Mouse (Mus musculus) WW6 (cell line): Measurements from ENCODE around the gene Tbc1d22a.

Source experiments
- DNase-seq: peaks from one replicate; pipeline ENCODE4 v3.0.0-alpha.2; 2013; ENCODE audit warnings: low read depth, low spot score

Tbc1d22a gene

DNA sequence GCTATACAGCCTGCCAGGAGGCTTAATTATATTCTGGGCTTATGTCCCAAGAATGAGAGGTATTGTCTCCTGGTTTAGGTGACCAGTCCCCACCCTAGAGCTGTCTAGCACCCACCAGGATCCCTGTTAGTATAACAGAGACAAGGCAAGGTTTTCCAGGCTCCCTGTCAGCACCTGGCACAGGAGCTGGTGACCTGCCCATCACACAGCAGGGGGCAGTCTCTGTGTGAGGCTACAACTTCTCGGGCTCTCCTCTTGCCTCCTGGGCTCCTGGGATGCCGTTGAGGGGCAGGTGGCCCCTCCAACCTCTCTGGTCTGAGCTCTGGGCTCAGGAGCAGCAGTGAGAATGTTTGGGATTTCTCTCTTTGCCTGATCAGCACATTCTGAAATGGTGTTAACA lies 171.2 kb downstream of the Tbc1d22a start:
- no peak for DNase-seq

- no peak for DNase-seq
These were observed 172.1 kb downstream of the Tbc1d22a start for GRCm38 (mm10) chr15:86386325-86386724.

GRCm38 (mm10) chr15:86388597-86388996 lies 174.3 kb downstream of the Tbc1d22a start:
- no peak for DNase-seq

DNA sequence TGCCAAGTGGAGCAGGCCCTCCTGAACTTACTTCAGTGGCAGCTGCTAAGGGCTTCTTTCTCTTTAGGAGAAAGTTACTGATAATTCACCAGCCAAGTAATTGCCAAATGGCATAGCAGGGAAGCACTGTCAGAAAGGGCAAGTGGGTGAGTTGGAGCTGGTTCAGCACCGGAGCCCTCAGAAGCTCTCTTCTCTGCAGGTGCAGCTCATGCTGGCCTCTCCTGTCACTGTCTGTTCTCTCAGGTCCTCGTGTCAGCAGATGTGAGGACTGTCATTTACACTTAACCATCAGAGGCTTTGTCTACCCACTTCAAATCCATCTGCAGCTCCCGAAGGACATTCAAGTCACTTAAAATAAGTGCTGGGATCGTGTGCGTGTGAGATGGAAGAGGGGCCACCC lies 190.6 kb downstream of the Tbc1d22a start:
- no peak for DNase-seq

DNA sequence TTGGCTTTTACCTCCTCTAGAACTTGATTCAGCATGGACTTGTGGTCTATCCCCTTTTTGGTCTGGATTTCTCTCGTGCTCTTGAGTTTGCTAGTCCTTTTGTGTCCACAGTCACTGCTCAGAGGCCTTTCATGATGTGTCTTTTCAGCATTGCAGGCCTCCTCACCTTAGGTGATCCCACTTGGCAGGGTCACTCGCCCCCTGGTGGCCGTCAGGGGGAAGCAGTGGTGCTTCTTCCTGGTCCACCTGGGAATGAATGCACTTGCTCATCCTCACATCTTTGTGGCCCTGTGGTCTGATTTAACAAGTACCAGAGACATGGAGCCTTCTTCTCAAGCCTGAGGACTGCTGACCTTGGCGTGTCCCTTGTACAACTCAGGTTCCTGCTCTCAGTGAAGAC lies 191.3 kb downstream of the Tbc1d22a start:
- no peak for DNase-seq

- DNase-seq, result no peak
These were observed 195.1 kb downstream of the Tbc1d22a start for GRCm38 (mm10) chr15:86409352-86409751.

DNA sequence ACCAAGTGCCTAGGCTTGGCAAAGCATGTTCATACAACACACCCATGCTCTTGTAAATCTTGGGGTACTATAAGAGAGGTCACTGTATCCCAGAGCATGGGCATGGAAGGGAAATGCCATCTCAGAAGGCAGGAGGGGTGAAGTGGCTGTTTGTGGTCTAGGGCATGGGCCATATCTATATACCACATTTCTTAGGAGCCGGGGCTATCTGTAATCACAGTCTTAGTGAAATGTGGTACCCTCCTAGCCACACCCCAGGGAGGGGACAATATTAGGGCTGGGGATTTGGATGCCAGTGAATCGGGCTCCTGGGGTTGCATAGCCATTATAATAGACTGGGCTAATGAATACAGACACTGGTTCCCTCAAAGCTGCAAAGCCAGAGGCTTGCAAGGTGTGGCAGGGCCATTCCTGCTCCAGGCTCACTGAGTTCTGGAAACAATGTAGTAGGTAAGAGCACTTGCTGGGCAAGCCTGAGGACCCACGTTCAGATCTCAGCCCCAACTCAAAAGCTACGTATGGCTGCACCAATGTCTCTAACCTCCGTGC lies 197.3 kb downstream of the Tbc1d22a start:
- DNase-seq, result no peak

DNA sequence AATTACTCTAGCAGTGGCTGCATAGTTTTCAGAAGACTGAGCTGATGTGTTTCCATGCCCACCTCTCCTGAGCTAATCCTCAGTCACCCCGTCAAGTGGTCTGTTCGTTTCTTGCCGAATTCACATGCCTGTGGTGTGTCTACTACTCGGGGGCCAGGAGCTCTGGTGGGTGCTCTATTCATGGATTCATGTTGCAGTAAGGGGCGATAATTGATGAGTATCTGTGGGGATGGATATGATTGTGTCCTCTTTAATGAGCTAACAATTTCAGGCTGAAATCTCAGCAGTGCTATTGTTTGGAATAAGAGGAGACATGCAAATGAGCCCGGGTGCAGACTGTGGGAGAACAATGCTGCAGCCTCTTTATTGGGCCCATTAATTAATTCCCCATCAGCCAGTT lies 201.7 kb downstream of the Tbc1d22a start:
- DNase-seq, result no peak

DNA sequence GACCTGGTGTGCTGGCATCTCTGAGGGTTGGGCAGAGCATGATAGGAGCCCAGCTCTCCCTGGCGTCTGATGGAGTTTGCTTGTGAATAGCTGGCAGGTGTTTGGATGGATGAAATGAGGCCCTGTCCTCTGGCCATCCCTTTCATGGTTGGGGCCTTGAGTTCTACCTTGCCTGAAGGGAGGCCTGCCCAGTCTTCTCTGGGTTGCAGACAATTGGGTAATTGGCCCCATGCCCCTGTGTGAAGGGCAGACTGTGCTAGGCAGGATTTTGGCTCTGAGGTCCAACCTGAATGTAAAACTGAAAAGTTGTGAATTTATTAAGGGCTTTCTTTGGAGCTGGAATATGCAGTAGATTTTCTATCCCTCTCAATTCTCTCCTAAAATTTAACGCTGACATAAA lies 204.2 kb downstream of the Tbc1d22a start:
- no peak for DNase-seq

DNA sequence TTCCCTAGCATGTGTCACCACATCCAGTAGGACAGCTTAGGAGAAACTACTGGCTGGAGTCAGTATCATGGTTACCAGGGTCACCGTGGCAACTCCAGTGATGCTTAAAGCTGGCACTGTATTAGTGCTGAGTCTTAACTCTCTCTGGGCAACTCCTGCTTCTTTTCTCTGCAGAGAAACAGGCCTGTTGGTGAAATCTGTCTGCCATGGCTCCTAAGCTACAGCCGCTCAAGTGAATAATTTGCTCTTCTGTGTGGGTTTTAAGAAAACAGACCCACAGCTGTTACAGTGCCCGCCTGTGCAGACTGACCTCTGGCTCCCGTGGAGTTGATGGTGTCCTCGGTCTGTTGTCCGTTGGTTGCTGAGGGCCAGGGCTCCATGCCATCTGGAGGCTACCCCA lies 205.4 kb downstream of the Tbc1d22a start:
- DNase-seq, result no peak

GRCm38 (mm10) chr15:86422858-86423257 lies 208.6 kb downstream of the Tbc1d22a start:
- DNase-seq, result no peak

DNA sequence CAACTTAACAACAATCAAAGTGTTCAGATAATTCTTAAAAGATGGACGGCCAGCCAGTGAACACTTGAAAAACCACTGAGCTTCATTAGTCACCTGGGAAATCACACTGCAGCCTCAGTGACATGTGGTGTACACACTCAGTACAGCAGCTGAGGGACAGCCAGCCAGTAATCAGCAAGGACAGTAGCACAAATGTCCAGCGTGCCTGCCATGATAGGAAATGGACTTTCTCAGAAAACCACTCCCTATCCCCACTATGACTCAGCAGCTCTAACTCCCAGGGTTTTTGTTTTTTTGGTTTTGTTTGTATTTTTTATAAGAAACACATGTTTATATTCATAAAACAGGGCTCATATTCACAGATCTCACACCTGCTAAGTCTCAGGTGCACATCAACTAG lies 209.6 kb downstream of the Tbc1d22a start:
- DNase-seq, result no peak

- no peak for DNase-seq
These were observed 210.7 kb downstream of the Tbc1d22a start for GRCm38 (mm10) chr15:86424971-86425370.

DNA sequence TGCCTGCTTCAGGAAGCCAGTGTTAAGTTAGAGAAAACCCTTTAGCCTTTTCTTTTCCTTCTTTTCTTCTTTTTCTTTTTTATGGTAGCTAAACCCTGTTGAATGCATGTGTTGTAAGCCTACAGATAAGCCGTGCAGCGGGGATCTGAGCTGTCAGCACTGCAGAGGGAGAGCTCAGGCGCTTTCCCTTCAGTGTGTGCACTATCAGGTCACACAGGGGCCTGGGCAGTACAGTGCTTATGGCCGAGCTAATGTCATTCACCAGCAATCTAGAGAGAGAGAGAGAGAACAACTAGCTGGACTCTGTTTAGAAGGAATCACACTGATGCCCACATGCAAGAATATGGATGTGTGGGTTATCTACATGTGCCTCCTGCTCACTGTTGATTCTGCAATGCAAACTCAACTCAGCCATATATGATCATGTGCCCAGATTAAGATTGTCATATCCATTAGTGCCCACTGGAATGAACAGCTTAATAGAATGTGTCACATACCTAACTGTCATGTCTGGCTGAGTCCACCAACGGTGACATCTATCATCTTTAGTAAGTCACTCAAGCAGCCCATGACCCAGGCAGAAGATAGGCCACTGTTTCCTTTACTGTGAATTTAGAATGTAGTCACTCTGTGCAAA lies 212.2 kb downstream of the Tbc1d22a start:
- no peak for DNase-seq

DNA sequence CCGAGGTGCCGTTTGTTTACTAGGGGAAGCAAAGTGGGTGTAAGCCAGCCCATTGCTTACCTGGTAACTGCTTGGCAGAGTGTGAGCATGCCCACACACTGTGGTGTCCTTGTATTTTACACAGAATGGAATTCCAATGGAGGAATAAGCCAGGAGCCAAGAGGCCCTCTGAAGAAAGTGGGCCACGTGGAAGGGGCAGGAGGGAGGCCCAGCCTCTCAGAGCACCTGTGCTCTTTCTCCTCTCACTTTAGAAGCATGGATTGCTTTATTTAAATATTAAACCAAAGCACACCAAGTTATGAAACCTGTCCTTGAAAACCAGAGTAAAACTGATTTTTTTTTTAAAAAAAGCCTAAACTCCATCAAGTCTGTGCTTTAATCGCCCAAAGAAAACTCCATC lies 213.2 kb downstream of the Tbc1d22a start:
- DNase-seq, result no peak

GRCm38 (mm10) chr15:86428496-86428895 lies 214.2 kb downstream of the Tbc1d22a start:
- no peak for DNase-seq

- no peak for DNase-seq
These were observed 215.6 kb downstream of the Tbc1d22a start for GRCm38 (mm10) chr15:86429766-86430335.

DNA sequence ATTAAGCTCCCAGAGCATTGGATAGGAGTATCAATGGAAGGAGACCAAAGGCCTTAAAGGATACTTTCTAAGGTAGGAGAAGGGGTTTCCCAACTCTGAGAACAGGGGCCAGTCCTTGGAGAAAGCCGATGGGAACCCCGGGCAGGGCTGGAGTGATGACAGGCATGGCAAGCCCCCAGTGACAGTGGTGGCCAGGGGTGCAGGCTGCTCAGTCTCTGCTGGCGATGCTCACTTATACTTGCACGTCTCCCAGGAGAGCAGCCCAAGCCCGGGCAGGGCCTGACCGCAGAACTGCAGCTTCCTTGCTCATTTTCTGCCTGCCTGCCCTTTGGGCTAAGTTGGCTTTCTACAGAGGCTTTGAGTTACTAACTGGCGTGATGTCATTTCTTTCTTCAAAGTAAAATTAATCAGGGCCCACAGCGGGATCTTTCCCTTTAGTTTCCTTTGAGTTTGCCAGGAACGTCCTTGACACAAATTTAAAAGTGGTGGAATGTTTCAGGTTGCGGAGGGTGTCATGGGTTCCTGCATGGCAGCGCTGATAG lies 217.4 kb downstream of the Tbc1d22a start:
- DNase-seq, result no peak

- DNase-seq, result no peak
These were observed 218.5 kb downstream of the Tbc1d22a start for GRCm38 (mm10) chr15:86432791-86433190.

DNA sequence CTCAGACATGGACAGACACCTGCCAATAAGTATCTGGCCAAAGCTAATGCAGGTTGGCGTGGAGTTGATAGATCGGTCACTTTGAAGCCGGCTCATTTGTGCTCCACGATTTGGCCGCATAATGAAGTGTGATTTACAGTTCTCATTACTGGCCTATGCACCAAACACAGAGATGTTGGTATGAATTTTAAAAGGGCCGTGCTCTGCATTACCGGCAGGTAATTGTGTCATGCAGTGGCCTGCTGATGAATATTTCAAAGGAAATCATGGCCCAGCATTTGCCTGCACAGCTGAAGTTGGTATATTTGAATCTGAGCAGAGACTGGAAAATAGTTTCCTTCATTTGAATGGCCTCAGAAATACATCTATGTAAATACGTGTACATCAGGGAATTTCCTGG lies 219.1 kb downstream of the Tbc1d22a start:
- no peak for DNase-seq

- DNase-seq, result no peak
These were observed 220.0 kb downstream of the Tbc1d22a start for GRCm38 (mm10) chr15:86434241-86434640.

DNA sequence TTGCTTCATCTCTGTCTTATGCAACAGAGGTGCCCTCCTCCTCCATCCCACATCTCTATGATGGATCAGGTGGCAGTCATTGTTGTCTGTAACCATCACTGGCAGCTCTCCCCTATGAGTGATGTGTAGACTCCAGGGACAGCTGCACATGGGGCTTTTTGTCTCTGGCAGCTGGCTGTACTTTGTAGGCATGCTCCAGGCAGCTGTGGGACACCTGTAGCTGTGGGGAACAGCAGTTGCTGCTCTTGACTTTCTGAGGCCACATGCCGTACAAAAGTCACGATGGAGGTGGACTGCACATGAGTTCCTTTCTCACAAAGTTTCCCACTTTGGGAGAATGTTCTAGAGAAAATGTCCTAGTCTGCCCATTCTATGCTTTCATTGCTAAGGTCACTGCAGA lies 223.1 kb downstream of the Tbc1d22a start:
- DNase-seq, result no peak
